Mouse (Mus musculus) right cerebral cortex, postnatal 10 days (tissue): ENCODE measurements around the gene Slc16a14.
"Not testable (repeated sequence)": the region's sequence is repeated elsewhere in the genome, so short reads cannot be mapped to it uniquely, and the experiment has no call there.

Experiments
- DNase-seq, 2 experiments: peaks; one replicate each; pipeline ENCODE4 v3.0.0; 2021; ENCODE audit warnings: low spot score in 2 of 2

Slc16a14 gene

GRCm38 (mm10) chr1:84934503-84935333 is at the start of gene Slc16a14:
Gene Slc16a14, minus strand, starts transcription at chr1:84935134.
- peak; percentile 76 to 84 for DNase-seq

DNA sequence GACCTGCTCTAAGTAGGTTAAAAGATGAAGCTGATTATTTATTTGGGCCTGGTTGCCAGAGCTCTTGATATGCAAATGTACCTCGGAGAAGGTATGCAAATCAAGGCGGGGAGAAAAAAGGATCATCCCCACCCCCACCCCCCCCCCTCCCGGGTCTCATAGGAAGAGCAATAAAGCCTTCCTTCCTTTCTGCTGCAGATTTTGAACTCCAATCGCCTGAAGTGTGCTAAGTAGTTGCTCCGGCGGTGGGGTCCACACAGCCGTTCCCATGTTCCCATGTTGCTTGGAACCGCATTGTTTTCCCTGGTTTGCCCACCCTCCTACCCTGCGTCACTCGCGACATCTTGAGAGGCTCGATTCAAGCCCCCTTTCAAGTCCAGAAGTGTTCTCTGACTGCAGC is 26.8 kb upstream of the Slc16a14 start:
- DNase-seq, result not testable (repeated sequence)

- DNase-seq, result not testable (repeated sequence)
Observed at GRCm38 (mm10) chr1:84957713-84958112, 22.8 kb upstream of the Slc16a14 start.

DNA sequence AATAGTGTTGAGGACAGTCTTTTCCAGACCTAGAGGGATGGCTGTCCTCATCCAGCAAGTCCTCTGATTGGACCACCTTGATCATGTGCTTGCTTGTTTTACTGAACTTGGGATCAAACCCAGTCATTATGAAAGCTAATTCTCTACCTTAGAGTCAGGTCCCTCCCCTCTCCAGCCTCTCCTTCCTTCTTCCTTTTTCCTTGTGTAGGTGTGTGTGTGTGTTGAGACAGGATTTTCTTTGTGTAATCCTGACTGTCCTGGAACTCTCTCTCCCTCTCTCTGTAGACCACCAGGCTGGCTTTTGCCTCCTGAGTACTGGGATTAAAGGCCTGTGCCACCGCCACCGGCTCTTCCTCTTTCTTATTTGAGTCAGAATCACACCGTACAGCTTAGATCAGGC is 21.8 kb upstream of the Slc16a14 start:
- not testable (repeated sequence) for DNase-seq

- no peak for DNase-seq
Observed at GRCm38 (mm10) chr1:84952456-84953181, 17.7 kb upstream of the Slc16a14 start.

DNA sequence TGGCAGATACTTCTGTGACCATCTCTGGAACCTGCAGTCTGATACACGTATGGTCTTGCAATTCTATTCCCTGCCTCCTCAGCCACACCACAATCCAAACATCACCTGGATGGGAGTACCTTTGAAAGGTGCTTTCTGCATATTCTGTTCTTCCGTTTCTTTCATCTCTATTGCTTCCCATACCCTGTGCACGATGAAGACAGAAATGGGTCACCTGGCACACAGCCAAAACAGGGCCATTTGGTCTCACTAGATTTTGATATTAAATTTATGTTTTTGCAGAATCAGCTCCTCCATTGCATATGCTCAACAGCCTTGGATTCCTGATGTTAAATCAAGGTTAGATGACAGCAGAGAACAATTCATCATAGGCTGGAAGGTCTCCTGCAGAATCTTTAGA is 16.6 kb upstream of the Slc16a14 start:
- DNase-seq, result no peak

DNA sequence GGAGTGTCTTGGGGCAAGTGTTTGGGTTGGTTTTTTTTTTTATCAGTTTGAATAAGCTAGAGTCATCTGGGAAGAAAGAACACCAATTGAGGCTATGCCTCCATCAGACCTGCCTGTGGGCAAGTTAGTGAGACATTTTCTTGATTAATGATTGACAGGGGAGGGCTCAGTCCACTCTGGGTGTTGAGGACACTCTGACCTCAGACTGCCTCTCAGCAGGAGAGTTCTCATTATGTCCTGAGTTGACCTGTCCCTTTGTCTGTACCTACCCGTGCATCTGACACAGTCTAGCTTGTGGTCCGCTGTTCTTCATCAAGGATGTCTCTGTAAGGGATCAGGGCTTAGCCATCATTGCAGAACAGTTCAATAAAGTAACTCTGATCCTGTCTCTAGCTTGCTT is 12.5 kb upstream of the Slc16a14 start:
- peak in 1 of 2 experiments; percentile 10 for DNase-seq

DNA sequence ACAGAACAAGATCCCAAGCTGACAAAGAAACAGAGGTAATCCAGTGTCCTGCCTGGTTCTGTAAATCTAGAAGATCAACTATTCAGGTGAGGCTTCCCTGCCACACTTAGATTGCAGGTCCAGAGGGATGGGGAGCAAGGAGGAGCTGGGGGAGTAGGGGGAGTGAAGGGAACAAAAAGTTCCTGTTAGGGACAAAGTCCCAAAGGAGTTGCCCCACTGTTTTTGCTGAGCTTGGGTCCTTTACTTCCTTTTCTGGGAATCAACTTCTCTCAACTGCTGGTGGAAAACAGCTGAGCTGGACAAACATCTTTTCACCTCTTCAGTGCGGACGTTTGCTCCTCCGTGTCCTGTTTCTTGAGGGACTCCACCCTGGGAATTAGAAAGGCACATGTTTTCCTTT is 11.0 kb upstream of the Slc16a14 start:
- peak; percentile 7 for DNase-seq

DNA sequence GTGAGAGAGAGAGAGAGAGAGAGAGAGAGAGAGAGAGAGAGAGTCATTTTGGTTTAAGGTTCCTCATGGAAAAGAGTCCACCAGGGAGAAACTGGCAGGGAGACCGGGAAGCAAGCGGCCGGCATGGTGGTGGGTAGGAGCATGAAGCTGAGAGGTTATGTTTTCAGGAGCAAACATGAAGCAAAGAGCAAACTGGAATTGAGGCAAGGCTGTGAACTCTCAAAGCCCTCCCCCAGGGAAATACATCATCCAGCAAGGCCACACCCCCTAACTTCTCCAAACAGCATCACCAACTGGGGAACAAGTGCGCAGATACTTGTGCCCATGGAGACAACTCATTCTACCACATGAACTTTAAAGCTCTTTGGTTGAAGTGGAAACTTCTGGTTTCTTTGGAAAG is 8.6 kb upstream of the Slc16a14 start:
- DNase-seq, result no peak

DNA sequence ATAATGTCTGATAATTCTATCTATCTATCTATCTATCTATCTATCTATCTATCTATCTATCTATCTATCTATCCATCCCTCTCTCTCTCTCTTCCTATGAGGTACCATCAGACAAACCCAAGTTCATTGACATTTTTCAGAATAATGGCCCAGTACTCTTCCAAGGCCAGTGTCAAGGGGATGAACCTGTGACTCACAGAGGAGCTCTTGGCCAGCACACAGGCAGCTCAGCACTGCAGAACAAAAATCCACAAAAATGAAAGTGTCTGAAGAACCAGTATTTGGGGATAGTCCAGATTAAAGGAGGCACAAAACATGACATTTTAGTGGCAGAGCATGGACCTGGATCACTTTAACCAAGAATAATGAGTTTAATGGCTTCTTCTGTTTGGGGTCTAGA is 7.7 kb upstream of the Slc16a14 start:
- no peak for DNase-seq

GRCm38 (mm10) chr1:84940322-84940721 is 5.4 kb upstream of the Slc16a14 start:
- DNase-seq, result no peak

- no peak for DNase-seq
Observed at GRCm38 (mm10) chr1:84939466-84939865, 4.5 kb upstream of the Slc16a14 start.

GRCm38 (mm10) chr1:84936716-84937510 is 2.0 kb upstream of the Slc16a14 start:
- peak in 1 of 2 experiments; percentile 40 for DNase-seq

DNA sequence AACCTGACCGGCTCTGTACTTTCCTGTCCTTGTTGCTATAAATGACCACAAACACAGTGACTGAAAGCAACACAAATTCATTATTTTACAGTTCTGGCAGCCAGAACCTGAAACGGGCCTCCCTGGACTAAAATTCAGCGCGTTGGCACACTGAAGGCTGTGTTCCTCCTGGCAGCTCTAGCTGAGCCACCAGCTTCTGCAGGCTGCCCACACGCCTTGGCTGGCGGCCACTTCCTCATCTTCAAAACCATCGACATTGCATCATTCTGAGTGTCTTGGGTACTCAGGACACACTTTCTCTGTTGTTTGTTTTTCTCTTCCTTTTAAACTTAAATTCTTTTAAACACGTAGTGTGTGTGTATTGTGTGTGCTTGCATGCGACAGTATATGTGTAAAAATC is 734 bp upstream of the Slc16a14 start:
- DNase-seq, result peak; percentile 92 to 94

DNA sequence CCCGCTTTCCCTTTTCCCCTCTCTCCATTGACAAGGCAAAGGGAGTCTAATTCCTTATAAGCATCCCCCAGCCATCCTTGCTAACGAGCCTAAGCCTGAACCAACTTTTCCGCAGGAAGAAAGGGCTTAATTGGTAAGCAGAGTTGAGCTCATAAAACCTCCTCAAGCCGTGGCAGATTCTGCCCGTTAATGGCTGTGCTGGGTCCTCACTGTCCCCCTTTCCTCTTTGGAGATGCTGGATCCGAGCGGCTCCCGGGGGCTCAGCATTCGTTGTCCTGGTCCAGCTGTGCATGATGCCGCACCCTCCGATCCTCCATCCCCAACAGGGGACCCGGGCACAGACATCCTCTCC is 807 bp downstream of the Slc16a14 start:
- DNase-seq, result no peak

GRCm38 (mm10) chr1:84933472-84934150 is 1.3 kb downstream of the Slc16a14 start:
- peak; percentile 88 to 91 for DNase-seq

GRCm38 (mm10) chr1:84925599-84925998 is 9.3 kb downstream of the Slc16a14 start:
- no peak for DNase-seq

- no peak for DNase-seq
Observed at GRCm38 (mm10) chr1:84924134-84924533, 10.8 kb downstream of the Slc16a14 start.

GRCm38 (mm10) chr1:84923432-84923831 is 11.5 kb downstream of the Slc16a14 start:
- DNase-seq, result no peak

GRCm38 (mm10) chr1:84918865-84919264 is 16.1 kb downstream of the Slc16a14 start:
- DNase-seq, result no peak

DNA sequence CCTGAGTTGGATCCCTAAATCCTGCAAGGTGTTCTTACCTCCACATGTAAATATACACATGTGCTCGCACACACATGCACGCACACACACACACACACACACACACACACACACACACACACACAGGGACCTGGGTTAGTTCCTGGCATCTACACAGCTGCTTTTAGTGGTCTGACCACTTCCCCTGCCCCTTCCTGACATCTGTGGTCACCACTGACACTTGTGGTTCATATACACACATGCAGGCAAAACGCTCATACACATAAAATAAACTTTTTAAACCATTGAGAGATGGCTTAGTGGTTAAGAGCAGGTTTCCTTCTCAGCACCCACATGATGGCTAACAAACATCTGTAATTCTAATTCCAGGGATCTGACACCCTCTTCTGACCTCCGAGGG is 19.9 kb downstream of the Slc16a14 start:
- no peak for DNase-seq

DNA sequence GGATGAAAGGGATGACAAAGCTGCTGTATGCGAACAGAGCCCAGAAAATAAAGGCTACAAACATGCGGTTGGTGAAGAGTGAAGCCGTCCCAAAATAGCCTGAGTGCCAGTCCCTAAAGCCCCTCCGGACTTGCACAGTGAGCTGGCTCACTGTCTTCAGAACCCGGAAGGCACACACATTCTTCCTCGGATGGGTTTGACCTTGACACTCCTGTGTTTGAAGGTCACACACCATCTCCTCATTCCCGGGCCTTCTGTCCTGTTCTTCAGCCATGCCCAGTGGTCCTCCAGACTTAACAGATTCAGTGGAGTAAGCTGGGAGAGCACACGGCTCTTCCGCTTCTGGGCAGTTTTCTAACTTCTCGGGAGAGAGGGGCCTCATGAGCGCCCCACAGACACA is 22.4 kb downstream of the Slc16a14 start:
- no peak for DNase-seq
